Mouse (Mus musculus): ENCODE results near the gene Map6.

The Map6 gene

DNA sequence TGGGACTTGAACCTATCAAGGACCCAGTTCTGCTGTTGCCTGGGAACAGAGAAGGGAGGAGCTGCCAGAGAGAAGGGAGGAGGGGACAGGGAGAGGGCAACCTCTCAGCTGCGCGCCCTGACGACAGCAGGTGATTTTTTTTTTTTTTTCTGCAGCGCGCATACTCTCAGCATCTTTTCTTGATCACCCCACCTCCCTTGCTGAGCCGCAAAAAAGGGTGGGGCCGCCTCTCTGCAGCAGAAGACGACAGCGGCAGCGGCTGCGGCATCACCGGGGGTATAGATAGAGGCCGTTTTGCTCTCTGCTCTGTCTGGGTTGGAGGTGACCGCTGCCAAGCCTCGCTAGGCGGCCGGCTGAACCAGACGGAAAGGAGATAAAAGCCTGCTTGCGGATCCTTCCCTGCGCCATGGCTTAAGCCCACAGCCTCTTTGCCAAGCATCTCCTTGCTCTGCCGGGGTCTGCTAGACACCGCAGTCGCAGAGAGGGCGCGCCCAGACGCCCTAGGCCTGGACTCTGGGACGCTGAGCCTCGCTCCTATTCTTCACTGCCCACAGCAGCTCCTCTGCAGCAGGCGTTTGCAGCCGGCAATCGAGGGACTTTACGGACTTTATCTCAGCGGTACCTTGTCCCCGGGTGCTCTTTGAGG, at the start of gene Map6:
Gene Map6 (plus strand): TSS at position 197 of the 646 bp plus-strand sequence.
- DNase-seq (ENCODE audit: low spot score in 2 of 2): no peak

DNA sequence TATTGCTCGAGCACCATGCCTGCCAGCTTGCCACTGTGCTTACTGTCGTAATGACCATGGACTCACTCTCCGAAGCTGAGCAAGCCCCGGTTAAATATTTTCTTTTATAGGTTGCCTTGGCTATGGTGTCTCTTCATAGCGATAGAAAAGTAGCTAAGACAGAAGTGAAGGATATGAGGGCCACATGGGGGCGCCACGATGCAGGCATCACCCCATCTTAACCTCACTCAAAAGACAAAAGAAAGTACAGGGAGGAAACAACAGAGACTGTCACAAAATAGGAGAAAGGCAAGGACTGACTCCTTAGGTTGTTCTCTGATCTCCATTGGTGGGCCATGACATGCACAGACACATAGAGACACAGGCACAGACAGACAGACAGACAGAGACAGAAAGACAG, 43.0 kb upstream of the Map6 start:
- DNase-seq (ENCODE audit: low spot score in 2 of 2): no peak

DNA sequence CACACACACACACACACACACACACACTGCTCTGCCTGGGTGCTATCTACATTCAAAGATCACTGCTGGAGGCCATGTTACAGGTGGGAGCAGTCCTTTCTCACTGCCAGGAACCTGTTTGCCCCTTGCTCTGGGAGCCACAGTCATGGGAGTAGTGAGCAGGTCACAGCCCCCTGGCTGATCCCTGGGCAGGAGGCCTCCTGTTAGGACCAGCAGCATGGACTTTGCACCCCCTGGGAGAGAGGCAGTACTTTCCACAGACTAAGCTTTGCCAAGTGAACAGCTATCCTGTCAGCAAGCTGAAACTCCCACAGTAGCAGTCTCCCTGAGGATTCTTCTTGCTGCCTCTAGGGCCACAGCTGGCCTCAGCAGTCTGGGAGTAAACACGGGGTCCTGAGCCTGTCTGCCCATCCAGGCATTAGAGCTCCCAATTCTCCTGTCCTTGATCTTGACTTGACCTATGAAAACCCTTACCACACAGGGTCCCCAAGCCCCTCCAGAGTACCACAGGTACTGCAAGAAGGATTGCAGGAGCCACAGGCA, 42.5 kb upstream of the Map6 start:
- DNase-seq (ENCODE audit: low spot score in 2 of 2): no peak

DNA sequence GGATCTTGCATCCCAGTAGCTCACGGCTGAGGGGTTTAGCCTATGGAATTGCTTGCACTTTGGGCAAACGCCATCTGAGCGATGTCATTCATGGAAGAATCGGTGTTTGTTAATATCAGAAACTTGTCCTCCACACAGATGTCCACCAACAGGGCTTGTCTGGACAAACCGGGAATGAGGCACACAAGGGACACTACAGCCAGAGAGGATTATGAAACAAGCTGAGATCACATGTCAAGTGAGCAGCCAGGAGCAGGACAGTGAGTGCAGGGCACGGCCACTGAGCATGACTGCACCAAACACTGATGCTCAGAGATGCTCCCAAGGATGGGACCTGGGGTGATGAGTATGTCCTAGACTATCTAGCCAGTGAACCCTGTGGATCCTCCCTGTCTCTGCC, 41.8 kb upstream of the Map6 start:
- no peak for DNase-seq (ENCODE audit: low spot score in 2 of 2)

DNA sequence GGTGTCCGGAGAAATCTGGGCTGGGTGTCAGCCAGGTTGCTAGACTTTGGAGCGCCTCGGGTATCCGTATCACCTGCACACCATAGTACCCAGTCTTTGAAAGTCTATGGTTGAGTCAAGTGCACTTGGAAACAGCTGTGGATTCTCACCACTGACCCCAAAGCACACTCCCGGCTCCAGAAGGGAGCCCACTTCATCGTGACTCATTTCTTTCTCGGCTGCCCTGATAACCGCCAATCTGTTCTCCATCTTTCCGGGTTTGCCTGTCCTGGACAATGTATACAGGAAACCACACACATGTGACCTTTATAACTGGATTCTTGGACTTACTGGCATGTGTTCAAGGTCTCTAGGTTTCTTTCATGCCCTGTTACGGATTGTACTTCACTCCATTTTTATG, 40.6 kb upstream of the Map6 start:
- DNase-seq (ENCODE audit: low spot score in 2 of 2): no peak

DNA sequence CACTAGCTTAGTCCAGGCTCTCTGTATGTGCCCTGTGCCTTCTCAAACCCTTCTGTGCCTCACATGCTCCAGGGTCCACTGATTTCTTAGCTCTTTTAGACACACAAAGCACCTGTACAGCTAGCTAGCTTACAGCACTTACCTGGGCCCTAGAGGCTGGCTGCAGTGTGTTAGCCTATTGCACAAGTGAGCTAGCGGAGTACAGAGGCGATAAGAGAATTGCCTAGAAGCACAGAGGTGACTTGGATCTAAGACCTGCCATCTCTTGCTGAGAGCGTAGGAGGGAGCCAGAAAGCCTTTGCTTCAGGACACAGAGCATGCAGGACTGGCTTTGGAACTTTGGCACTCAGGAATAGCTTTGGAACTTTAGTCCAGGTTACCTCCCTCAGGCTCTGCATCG, 40.0 kb upstream of the Map6 start:
- no peak for DNase-seq (ENCODE audit: low spot score in 2 of 2)

DNA sequence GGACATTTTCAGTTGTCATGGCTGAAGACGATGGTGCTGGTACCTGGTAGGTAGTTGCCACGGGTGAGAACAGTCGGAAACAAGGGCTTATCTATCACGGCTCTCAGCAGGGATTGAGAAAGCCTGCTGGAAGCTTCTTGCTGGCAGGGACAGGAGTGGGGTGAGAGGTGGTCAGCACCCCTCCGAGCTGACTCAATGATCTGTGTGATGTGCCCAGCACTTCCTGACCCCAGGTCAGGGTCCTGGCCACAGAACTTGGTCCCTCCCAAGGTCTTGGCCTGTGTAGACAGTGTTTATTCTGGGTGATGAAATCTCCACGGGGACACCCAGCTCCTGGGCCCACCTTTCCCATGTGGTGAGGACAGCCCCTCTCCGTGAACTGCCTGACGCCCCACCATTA, 38.4 kb upstream of the Map6 start:
- DNase-seq (ENCODE audit: low spot score in 2 of 2): no peak

DNA sequence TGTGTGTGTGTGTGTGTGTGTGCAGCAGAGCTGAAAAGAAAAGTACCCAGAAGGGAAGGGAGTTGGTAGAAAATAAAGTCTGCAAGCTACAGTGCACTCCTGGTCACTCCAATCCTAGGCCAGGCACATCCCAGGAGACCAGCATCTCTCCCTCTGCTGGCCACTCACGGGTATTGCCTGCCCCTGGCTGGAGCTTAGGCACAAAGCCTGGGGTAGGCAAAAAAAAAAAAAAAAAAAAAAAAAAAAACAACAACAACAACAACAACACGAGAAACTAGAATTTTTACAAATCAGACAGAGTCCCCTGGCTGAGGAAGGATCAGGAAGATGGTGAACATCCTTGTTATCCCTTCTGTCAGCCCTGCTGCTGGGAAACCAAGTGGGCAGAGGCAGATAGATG, 37.8 kb upstream of the Map6 start:
- no peak for DNase-seq (ENCODE audit: low spot score in 2 of 2)

DNA sequence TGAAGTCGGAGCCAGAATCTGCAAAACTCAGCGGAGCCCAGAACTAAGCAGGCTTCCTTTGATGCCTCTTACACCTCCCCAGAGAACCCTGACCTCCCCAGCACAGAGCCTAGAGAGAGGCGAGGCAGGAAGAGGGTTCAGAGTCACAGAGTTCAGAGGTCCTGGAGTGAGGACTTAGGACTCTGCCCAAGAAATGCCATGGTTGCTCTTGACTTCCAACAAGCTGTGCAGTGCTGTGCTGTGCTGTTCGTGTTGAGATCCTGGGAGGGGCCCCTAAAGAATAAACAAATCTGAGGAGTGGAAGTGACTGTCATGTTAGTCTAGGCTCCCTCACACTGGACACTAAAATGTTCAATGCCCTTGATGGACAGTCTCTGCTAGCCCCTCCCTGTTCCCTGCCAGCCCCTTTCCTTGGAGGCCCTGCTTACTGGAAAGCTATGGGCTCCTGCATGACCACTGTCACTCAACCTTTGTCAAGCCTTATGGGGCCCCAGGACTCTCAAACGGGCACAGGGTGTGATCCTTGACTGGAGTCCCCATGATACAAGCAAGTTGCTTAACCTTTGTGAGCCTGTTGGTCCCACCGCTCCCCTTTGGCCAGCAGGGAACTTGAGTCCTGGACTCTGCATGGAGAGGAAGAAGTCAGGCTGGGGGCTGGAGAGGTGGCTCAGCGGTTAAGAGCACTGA, 37.0 kb upstream of the Map6 start:
- no peak for DNase-seq (ENCODE audit: low spot score in 2 of 2)

DNA sequence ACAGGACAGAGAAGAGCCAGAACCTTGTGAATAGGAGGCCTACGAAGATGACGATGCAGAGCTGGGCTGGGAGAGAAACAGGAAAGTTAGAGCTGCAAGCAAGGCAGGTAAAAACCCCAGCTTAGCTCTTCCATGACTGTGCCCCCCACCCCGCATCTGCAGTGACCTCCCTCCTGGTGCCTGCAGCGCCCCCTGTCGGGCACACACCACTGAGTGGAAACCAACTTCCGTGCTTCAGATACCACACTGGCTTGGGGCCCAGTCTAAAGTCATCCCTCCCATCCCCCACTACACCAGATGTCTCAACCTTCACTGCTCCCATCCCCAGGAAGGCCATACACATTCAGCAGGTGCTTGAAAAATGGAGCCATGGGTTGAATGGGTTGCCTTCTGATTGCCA, 34.7 kb upstream of the Map6 start:
- no peak for DNase-seq (ENCODE audit: low spot score in 2 of 2)

DNA sequence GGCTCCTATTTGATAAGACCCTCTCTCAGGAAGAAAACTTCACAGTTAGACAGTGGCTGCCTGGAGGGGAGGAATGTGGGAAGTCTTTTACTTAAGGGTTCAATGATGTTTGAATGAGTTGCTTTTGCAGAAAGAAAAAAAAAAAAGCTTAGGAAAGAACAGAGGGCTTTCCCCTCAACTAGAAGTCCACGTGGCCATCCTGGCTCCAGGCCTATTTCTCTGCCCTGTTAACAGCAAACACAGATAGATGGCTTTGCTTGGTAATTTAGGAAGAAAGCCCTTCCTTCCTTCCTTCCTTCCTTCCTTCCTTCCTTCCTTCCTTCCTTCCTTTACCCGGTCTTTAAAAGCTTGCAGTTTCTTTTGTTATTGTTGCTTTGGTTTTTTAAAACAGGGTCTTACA, 32.3 kb upstream of the Map6 start:
- no peak for DNase-seq (ENCODE audit: low spot score in 2 of 2)

DNA sequence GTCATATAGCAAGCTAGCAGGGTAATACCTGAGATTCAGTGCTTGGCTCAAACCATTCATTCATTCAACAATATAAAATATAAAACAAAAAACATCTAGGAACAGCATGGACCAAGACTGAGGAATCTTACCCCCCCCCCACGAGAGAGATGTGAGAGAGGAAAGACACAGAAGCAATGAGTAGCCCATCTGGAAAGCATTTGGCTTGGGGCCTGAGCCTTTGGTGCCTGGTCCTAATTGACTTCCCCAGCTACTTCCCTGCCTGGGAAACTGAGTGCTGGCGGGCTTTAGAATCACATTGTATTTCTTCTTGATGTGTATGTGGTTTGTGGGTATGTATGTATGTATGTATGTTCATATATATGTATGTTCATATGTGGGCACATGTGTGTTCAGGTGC, 31.6 kb upstream of the Map6 start:
- no peak for DNase-seq (ENCODE audit: low spot score in 2 of 2)

DNA sequence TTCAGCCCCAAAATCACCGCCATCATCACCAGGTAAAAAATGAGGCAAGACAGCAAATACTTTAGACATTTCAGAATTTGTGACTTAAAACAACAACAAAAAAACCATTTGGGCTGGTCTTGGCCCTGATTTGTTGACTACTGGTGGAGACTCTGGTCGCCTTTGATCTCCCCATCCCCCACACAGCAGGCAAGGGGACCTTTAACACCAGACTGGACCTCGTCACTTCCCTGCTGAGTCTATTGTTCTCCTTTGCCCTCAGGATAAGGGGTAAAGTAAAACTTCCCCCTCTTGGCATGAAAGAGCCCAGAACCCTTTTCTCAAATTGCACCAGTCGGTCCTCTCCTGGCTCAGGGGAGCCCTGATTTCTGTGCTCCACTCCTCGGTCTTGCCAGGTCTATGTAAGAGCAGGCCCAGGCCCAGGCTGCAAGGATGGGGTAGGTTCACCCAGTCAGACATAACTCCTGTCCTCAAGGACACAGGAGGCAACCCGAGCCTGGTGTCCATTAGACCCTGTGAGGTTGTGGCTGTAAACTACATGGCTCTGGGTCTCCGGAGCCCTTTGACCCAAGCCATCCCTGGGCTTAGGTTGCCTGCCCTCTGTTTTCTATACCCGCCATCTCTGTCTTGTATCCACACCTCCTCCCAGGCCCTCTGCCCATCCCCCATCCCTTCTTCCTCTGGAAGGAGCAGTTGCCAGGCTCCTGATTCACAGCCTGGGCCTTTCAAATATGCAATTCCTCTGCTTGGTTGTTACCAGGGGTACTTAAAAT, 30.2 kb upstream of the Map6 start:
- no peak for DNase-seq (ENCODE audit: low spot score in 2 of 2)

DNA sequence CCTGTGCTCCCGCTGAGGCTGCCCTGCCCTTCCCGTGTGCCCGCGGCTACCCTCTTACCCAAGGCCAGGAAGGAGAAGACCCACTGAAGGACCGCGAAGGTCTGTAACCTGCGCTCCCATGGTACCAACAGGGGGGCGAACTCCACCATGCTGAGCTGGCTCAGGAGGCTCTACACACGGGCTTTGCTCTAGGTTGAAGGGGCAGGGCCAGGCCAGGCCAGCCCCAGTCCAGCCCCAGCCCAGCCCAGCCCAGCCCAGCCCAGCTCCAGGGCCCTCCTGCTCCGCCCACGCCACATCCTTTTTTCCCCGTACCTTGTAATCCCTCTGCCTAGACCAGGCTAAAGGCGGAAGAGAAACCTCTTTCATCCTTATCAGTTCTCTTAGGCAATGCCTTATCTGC, 28.8 kb upstream of the Map6 start, which contains the start of gene Mogat2:
Gene Mogat2 (minus strand): TSS at position 203 of the 400 bp plus-strand sequence.
- no peak for DNase-seq (ENCODE audit: low spot score in 2 of 2)

DNA sequence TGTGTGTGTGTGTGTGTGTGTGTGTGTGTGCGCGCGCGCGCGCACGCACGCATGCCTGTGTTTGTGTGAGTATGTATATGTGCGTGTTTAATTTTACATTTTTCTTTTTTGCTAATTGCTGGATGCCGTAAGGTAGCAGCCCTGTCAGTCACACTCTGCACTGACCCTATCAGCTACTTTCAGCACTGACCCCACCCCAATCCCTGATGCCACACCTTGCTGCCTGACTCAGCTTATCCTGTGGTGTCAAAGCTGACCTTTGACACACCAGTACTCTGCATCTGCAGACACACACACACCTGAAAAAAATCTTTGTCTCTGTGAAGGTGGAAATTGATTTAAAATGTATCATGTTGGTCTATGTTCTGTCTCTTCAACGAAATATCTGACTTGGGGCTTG, 25.1 kb upstream of the Map6 start:
- DNase-seq (ENCODE audit: low spot score in 2 of 2): no peak

DNA sequence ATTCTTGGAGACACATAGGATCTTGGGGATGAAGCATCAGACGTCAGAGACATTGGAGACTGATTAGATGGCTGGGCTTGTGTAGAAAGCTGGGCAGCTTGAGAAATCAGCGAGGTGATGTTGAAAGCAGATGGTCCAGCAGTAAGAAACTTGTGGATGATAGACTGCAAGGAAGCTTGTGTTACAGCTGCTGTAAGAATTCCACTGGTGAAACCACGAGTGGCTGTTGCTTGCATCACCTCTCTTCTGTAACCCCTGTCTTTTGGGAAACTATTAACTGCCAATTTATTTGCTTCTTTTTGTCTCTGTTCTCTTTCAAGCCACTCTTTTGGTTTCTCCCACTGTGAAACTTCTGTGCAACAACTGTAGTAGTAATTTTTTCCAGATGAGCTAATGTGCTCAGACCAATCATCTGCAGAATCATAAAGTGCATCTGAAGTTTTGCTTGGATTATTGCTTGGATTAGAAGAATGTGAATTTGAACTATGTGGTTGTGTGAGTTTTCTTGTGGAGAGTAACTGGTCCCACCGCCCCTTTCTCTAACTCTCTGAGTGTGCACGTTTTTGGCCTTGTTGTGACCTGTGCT, 19.0 kb upstream of the Map6 start:
- DNase-seq (ENCODE audit: low spot score in 2 of 2): no peak

DNA sequence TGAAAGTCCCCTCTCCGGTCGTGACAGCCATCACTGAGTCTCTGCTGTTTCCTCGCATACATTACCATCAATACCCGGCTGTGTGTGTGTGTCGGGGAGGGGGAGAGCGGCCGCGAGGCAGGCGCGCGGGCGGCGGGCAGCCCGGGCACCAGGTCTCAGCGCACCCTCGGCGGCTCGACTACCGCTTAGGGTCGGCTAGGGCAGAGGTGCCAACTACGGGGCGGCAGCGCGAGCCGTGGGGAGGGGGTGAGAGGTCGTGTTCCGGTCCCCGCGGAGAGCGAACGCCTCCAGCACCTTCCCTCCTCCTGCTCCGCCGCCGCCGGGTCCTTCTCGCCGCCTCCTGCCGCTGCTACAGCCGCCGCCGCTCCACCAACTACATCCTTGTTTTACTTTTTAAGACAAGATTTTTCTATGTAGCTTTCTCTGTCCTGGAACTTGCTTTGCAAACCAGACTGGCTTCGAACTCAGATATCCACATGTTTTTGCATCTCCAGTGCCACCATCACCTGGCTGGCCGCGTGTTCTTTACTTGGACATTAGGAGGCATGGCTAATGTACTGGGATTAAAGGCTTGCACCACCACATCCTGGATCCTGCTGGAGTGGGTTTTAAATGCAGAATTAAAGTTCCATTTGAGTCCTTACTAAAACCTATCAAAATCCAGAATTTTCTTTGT, 18.2 kb upstream of the Map6 start:
- DNase-seq (ENCODE audit: low spot score in 2 of 2): no peak

DNA sequence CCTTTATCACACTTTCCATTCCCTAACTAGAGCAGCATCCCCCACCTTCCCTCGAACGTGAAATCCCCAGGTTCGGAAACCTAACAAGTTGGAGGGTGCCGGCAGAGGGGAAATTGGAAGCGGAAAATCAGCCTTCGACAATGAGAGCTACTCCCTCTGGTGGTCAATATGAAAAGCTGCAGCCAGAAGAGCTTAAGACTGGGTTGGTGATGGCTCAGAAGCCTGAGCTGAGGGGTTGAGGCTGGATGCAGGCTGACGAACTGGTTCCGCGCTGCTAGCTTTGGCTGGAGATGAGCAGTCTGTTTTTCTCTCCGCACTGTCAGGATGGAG, 17.7 kb upstream of the Map6 start:
- DNase-seq (ENCODE audit: low spot score in 2 of 2): peak in 1 of 2 experiments; percentile 30

DNA sequence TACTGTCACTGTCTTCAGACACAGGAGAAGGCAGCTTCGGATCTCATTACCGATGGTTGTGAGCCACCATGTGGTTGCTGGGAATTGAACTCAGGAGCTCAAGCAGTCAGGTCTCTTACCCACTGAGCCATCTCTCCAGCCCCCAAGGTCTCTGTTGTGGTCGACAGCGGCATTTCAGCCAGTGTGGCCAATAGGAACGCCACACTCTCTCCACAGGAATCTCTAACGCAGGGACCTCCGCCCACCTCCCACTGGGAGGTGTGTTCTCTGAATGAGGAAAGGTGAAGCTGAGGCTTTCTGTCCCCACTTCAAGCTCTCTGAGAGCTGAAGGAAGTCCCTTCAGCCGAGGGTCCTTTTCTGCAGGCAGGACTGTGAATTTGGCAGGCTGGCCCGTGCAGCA, 16.9 kb upstream of the Map6 start:
- DNase-seq (ENCODE audit: low spot score in 2 of 2): no peak

DNA sequence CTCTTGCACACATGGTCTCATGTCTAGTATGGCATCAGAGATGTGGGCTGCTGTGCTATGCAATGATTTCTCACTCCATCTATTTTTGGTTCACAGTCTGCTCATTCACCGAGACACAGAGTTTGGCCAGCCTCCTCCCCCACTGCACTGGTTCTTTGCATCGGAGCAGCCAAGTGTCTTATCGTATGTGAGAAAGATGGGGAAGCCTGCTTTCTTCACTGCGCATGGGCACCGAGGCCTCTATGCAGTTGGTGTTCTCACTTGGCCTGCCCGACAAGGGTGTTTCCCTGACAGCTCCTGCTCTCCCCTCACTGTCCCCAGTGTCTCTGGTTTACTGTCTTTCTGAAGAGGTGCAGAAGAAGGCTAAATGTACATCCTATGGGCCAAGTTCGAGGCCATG, 12.2 kb upstream of the Map6 start:
- no peak for DNase-seq (ENCODE audit: low spot score in 2 of 2)

DNA sequence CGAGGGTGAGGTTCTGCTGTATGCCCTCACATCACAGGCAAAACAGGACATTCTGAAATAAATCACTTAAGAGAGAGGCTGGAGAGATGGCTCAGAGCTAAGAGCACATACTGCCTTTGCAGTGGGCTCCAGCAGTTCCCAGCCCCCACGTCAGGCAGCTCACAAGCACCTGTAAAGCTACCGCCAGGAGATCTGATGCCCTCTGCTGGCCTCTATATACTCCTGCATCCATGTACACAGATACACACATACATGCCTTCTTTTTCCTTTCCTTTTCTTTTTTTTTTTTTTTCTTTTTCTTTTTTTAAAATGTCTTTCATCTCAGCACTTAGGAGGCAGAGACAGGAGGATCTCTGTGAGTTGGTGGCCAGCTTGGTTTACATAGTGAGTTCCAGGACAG, 5.3 kb upstream of the Map6 start:
- DNase-seq (ENCODE audit: low spot score in 2 of 2): no peak

DNA sequence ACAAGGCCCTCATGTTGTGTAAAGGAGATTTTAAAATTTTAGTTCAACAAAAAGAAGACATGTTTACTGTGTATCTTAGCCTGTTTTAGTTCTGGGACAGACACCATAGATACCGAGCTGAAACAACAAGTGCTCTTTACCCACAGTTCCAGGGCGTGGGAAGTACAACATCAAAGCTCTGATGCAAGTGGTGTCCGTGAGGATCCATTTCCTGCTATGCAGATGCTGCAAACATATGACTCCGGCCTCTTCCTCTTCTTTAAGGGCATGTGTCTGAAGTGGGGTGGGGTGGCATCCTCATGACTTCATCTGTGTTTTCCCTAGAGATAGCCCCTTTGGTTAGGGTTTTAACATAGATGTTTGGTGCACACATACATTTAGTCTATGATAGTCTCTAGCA, 3.7 kb upstream of the Map6 start:
- no peak for DNase-seq (ENCODE audit: low spot score in 2 of 2)

All from urinary bladder, adult 18-20 months (tissue).